Mouse (Mus musculus) lung, postnatal 4 days (tissue): ENCODE results near the gene Arid1a.
A peak's percentile ranks its signal among the peaks of the same experiment; 100 is the strongest.

ENCODE experiments used
- DNase-seq, 2 experiments: peaks; one replicate each; pipeline ENCODE4 v3.0.0; 2021

The Arid1a gene

GRCm38 (mm10) chr4:133730122-133730521 lies 26.4 kb downstream of the Arid1a start:
- DNase-seq, result no peak

DNA sequence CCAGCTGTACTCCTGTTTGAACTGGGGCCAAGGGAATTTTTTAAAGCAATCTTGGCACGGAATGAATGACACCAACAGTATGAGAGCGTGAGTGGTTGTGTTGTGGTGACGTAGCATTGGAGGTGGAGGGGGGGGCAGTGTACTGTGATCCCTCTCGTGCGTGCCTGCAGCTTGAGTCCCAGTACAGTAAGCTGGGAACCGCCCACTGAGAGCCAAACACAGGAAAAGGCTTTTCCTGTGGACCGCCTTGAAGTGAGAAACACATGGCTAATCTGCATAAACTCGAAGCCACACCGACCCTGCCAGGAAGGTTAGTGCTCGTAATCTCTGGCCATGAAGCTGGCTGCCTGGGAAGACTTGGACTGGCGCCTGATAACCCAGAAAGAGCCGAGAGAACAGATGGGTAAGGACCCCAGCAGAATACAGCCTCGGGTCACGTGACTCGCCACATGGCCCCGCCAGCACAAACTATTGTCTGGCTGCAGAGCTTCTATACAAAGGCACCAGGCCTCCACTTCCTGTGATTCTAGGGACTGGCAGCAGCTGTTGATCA lies 27.0 kb downstream of the Arid1a start:
- peak; percentile 88 to 94 for DNase-seq

DNA sequence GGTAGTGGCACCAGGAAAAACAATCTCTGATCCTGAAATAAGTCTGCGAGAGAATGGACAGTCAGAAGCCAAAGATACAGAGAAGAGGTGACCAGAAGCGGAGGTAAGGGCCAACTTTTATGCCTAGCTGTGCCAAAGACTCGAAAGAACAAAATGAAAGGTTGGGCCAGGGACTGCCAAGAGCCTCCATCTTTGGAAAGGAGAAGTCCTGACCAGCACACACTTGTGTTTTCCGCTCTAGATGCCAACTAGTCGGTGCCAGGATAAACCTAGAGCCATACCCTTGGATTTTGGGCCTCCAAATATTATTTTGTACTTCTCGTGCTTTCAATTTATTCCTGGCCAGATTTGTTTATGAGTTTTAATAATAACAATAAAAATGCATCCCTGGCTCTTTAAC lies 27.6 kb downstream of the Arid1a start:
- no peak for DNase-seq

DNA sequence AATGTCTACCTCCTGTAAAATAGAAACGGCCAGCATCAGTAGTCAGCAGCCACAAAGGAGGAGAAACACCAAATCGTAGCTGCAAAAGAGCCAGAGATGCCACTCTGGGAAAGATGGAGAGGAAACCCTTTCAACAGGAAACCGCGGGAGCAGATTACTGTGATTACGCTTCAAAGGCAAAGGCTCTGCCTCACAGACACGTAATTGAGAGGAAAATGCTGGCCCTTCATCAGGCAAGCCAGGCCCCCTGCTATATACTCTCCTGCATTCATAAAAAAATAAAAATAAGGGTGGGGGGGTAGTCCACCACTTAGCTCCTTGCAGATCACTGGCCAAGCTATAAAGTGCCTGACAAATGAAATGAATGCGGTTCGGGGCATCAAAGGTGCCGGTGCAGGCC lies 28.3 kb downstream of the Arid1a start:
- DNase-seq, result no peak

GRCm38 (mm10) chr4:133725706-133726105 lies 30.9 kb downstream of the Arid1a start:
- no peak for DNase-seq

- DNase-seq, result no peak
Observed at GRCm38 (mm10) chr4:133719791-133720190, 36.8 kb downstream of the Arid1a start.

GRCm38 (mm10) chr4:133712755-133713154 lies 43.8 kb downstream of the Arid1a start:
- no peak for DNase-seq

GRCm38 (mm10) chr4:133711307-133712076 lies 45.1 kb downstream of the Arid1a start:
- DNase-seq, result no peak

GRCm38 (mm10) chr4:133709395-133709794 lies 47.2 kb downstream of the Arid1a start:
- DNase-seq, result no peak

GRCm38 (mm10) chr4:133707464-133707863 lies 49.1 kb downstream of the Arid1a start:
- no peak for DNase-seq

GRCm38 (mm10) chr4:133706956-133707355 lies 49.6 kb downstream of the Arid1a start:
- DNase-seq, result peak; percentile 85 to 89

- no peak for DNase-seq
Observed at GRCm38 (mm10) chr4:133705062-133705461, 51.5 kb downstream of the Arid1a start.

- peak; percentile 63 to 73 for DNase-seq
Observed at GRCm38 (mm10) chr4:133700905-133701368, 55.6 kb downstream of the Arid1a start.

DNA sequence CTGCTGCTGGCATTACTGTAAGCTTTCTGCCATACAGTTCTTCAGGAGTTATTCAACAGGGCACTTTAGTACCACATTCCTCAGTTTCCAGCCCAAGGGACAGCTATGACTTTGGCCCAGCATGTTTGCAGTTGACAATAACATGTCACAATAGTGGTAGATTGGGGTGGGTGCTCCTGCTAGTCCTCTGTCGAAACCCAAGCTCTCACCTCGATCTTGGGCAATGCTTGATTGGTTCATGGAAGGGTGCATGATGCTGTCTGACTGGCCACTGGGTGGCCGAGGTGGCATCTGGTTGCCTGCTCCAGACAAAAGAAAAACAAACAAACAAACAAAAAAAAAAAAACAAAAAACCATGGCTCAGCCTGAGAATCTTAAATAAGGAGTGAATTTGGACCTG lies 61.2 kb downstream of the Arid1a start:
- DNase-seq, result no peak

- peak in 1 of 2 experiments; percentile 30 for DNase-seq
Observed at GRCm38 (mm10) chr4:133690252-133690651, 66.3 kb downstream of the Arid1a start.

DNA sequence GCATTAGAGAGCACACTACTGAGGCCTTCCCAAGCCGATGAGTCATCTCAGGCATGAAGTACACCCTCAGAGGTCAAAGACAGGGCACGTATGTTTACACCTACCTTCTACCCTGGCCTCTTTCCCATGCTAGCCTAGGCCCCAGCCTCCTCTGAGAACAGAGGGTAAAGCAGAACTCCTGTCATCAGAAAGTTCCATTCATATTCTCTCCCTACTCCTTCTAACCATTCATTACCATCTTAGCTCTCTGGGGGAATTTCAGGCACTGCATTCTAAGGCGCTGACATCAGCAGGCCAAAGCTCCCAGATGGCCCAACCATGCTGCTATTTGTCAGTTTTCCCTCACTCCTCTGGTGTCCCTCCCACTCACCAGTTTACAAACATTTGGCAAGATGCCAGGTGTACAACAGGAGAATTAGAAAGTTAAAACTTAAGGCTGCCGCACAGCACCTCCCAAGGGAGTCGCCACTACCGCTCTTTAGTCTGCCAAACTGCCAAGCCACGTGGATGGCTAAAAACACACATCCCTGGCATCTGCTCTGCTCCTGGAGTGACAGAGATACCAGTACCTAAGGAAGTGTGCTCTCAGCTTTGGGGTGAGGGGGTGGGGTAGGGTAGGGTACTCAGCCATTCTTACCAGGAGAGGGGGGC lies 68.0 kb downstream of the Arid1a start:
- DNase-seq, result peak; percentile 24 to 43

- no peak for DNase-seq
Observed at GRCm38 (mm10) chr4:133687126-133687525, 69.4 kb downstream of the Arid1a start.

- DNase-seq, result no peak
Observed at GRCm38 (mm10) chr4:133686512-133686911, 70.1 kb downstream of the Arid1a start.

GRCm38 (mm10) chr4:133680206-133680786 lies 76.3 kb downstream of the Arid1a start:
- DNase-seq, result no peak

DNA sequence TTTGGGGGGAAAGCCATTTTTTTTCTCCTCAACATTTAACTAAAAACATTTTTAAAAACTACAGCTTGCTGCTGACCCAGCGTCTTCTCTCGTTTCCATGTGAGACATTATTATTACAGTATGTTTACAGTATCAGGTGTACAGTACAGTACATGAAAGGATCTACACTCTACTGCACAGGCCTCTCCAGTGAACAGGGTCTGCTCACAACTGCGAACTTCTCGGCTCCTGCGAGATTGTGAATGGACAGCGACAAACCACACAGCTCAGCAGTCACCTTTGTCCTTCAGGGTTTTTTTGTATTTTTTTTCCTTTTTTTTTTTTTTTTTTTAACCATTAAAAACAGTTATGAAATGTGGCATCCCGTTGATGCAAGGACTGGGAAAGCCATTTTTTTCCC lies 76.9 kb downstream of the Arid1a start:
- no peak for DNase-seq

DNA sequence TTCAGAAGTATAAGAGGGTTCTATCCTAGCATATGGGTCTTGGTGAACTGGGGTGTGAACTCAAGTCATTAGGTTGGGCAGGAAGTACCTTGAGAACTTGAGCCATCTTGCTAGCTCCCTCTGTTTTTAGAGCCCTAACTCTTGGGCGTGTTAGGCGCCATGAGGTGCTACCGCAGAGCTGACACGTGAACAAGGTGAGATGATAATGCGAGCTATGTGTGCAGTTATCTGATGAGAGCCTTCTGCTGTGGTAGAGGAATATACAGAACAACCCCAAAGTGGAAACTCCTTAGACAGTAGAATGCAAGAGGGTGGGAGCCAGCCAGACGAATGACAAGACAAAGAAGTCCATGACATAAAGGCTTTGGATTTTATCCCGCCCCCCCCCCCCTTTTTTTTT lies 79.3 kb downstream of the Arid1a start:
- DNase-seq, result no peak

- DNase-seq, result no peak
Observed at GRCm38 (mm10) chr4:133676189-133676588, 80.4 kb downstream of the Arid1a start.

DNA sequence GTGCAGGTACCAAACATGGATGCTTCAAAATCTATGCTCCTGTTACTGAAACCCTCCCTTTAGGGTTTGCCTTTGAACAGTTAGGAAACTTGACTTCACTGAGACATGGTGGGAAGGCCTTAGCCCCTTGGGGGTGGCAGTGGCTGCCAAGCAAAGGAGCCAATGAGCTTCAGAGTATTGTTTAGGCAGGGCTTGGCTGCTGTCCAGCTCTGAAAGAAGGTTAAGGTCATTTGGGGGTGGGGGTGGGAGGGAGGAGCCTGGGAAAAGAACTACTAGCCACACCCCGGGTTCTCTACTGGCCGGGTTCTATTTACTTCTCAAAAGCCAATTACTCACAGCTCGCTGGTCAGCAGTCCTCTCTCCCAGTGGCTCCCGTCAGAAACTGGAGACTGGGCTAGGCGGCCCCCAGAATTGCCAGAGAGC lies 81.0 kb downstream of the Arid1a start:
- DNase-seq, result peak; percentile 80 to 87

GRCm38 (mm10) chr4:133674331-133674695 lies 82.3 kb downstream of the Arid1a start:
- no peak for DNase-seq
